Mouse (Mus musculus) lung, embryonic 15.5 days (tissue): ENCODE measurements at regions not wholly inside any gene's neighbourhood (a gene's known extent, or its start where the extent isn't known, plus 50 kb on each side); places are given as distances from the start of the nearest gene placed in this dataset.

Experiments used
- ATAC-seq: fragments of 200-750 bp; cut with Nextera tagmentation; 2 replicates; pipeline ENCODE4 v1.8.0; 2017; ENCODE audit warnings: moderate number of reproducible peaks, borderline replicate concordance; ENCODE audit not compliant: low FRiP score, low TSS enrichment; ENCODE audit errors: extremely low read depth
- H3K27ac ChIP-seq: fragments of 300-500 bp; sonication (generic); 2 replicates; pipeline ENCODE4 v1.5.1; 2015; ENCODE audit warnings: moderate library complexity, mild to moderate bottlenecking, inconsistent platforms
- H3K27me3 ChIP-seq: fragments of 300-500 bp; sonication (generic); 2 replicates; pipeline ENCODE4 v1.6.1; 2015; ENCODE audit warnings: inconsistent platforms
- H3K36me3 ChIP-seq: fragments of 300-500 bp; sonication (generic); 2 replicates; pipeline ENCODE4 v1.6.1; 2015; ENCODE audit warnings: inconsistent platforms
- H3K4me1 ChIP-seq: fragments of 300-500 bp; sonication (generic); 2 replicates; pipeline ENCODE4 v1.6.1; 2015; ENCODE audit warnings: inconsistent platforms
- H3K4me2 ChIP-seq: fragments of 300-500 bp; sonication (generic); 2 replicates; pipeline ENCODE4 v1.6.1; 2015; ENCODE audit warnings: inconsistent platforms, mild to moderate bottlenecking, moderate library complexity
- H3K4me3 ChIP-seq: fragments of 300-500 bp; sonication (generic); 2 replicates; pipeline ENCODE4 v1.5.1; 2015; ENCODE audit warnings: mild to moderate bottlenecking, inconsistent platforms
- H3K9ac ChIP-seq: fragments of 300-500 bp; sonication (generic); 2 replicates; pipeline ENCODE4 v1.6.1; 2015; ENCODE audit warnings: inconsistent platforms
- H3K9me3 ChIP-seq: fragments of 300-500 bp; sonication (generic); 2 replicates; pipeline ENCODE4 v1.6.1; 2016; ENCODE audit warnings: inconsistent platforms
- WGBS: fragments of 180-500 bp; shearing (Covaris S2); methylation state at CpG from one replicate; pipeline ENCODE4 v1.1.7; 2015; 5-methylcytosine and 5-hydroxymethylcytosine counted together

DNA sequence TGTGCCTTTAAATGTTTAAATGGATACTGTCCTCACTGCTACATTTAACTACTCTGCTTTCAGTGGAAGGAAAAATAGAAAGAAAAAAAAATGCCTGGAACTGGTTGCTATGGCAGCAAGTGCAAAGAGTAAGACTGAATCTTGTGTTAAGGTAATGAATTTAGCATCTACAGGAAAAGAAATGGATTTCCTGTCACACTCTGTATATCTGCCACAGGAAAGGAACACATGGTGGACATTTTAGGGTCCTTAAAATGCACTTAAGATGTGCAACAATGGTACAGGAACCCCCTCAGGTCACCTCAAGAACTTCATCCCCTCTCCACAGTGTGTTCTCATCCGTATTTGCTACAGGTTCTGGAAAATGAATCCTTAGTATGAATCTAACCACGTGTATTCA lies 248.4 kb downstream of the Rfpl4b start:
- Histone ChIP-seq H3K36me3 (no peaks in the 10 kb centered on the region), H3K4me2 (no peak overlapping the region), H3K4me3 (no peak overlapping the region), H3K27me3 (no peaks in the 10 kb centered on the region), H3K9ac (no peak overlapping the region), H3K4me1 (no peaks in the 10 kb centered on the region), H3K9me3 (no peaks in the 10 kb centered on the region), H3K27ac (no peak overlapping the region)
- no peak for ATAC-seq
- WGBS: 61% methylated on average over 2 of the region's 2 CpGs

GRCm38 (mm10) chr10:38567270-38567669 lies 254.3 kb downstream of the Rfpl4b start:
- no peak overlapping the region for H3K4me3 ChIP-seq
- no peaks in the 10 kb centered on the region for H3K36me3 ChIP-seq
- 88% methylated on average over 1 of the region's 1 CpGs for WGBS
- no peaks in the 10 kb centered on the region for H3K9me3 ChIP-seq
- no peak overlapping the region for H3K27ac ChIP-seq
- H3K27me3 ChIP-seq: no peaks in the 10 kb centered on the region
- no peak overlapping the region for H3K4me2 ChIP-seq
- no peak for ATAC-seq
- H3K9ac ChIP-seq: no peak overlapping the region
- no peaks in the 10 kb centered on the region for H3K4me1 ChIP-seq

- WGBS: 30% methylated on average over 1 of the region's 1 CpGs
- no peak for ATAC-seq
- Histone ChIP-seq H3K9me3 (no peaks in the 10 kb centered on the region), H3K27ac (no peak overlapping the region), H3K27me3 (no peaks in the 10 kb centered on the region), H3K4me3 (no peak overlapping the region), H3K4me1 (no peaks in the 10 kb centered on the region), H3K4me2 (no peak overlapping the region), H3K9ac (no peak overlapping the region), H3K36me3 (no peaks in the 10 kb centered on the region)
Observed at GRCm38 (mm10) chr10:38566361-38566760, 255.2 kb downstream of the Rfpl4b start.

DNA sequence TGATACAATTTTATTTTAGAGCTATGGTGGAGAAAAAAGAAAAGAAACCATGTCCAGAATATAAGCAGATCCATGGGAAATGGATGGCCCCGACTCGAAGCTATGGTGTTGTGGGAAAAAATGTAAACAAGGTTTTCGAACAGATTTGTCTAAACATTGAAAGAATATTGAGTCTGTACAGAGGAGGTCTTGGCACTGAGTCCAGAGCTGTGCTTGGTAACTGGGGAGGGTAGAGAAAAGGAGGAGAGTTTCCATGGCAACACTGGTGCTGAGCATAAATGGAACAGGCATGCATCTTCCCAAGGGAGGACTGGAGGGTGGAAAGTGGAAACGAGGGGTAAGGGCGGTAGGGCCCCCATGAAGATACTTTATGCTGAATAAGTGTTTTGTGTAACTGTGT lies 266.5 kb downstream of the Rfpl4b start:
- Histone ChIP-seq H3K27ac (no peak overlapping the region), H3K36me3 (no peaks in the 10 kb centered on the region), H3K4me1 (peaks cover 7% of the 10 kb centered on the region; the same call in 1 of the 2 replicates), H3K9me3 (no peaks in the 10 kb centered on the region), H3K9ac (no peak overlapping the region), H3K4me3 (no peak overlapping the region), H3K27me3 (no peaks in the 10 kb centered on the region), H3K4me2 (no peak overlapping the region)
- ATAC-seq: peak; percentile 90; the same call in 1 of the 2 replicates
- WGBS: 25% methylated on average over 5 of the region's 5 CpGs

GRCm38 (mm10) chr10:38553688-38554680 lies 267.6 kb downstream of the Rfpl4b start:
- Histone ChIP-seq H3K27ac (peak overlapping the region; percentile 47), H3K36me3 (no peaks in the 10 kb centered on the region), H3K9ac (0 out of 2 replicates have a peak overlapping the region, but pooled peaks have one; percentile 19), H3K4me2 (peak overlapping the region; percentile 56), H3K4me3 (peak overlapping the region; percentile 28), H3K9me3 (no peaks in the 10 kb centered on the region), H3K4me1 (peaks cover 7% of the 10 kb centered on the region; the same call in 1 of the 2 replicates), H3K27me3 (no peaks in the 10 kb centered on the region)
- 12% methylated on average over 18 of the region's 18 CpGs for WGBS
- ATAC-seq: peak; percentile 78; the same call in 1 of the 2 replicates

- no peaks in the 10 kb centered on the region for H3K36me3 ChIP-seq
- no peak for ATAC-seq
- H3K9me3 ChIP-seq: no peaks in the 10 kb centered on the region
- 0 out of 2 replicates have a peak overlapping the region, but pooled peaks have one; percentile 28 for H3K4me3 ChIP-seq
- H3K4me1 ChIP-seq: peaks cover 7% of the 10 kb centered on the region; the same call in 1 of the 2 replicates
- no peak overlapping the region for H3K9ac ChIP-seq
- no peaks in the 10 kb centered on the region for H3K27me3 ChIP-seq
- peak overlapping the region; percentile 56; the same call in 1 of the 2 replicates for H3K4me2 ChIP-seq
- H3K27ac ChIP-seq: peak overlapping the region; percentile 47; the same call in 1 of the 2 replicates
Observed at GRCm38 (mm10) chr10:38553326-38553687, 268.3 kb downstream of the Rfpl4b start.

DNA sequence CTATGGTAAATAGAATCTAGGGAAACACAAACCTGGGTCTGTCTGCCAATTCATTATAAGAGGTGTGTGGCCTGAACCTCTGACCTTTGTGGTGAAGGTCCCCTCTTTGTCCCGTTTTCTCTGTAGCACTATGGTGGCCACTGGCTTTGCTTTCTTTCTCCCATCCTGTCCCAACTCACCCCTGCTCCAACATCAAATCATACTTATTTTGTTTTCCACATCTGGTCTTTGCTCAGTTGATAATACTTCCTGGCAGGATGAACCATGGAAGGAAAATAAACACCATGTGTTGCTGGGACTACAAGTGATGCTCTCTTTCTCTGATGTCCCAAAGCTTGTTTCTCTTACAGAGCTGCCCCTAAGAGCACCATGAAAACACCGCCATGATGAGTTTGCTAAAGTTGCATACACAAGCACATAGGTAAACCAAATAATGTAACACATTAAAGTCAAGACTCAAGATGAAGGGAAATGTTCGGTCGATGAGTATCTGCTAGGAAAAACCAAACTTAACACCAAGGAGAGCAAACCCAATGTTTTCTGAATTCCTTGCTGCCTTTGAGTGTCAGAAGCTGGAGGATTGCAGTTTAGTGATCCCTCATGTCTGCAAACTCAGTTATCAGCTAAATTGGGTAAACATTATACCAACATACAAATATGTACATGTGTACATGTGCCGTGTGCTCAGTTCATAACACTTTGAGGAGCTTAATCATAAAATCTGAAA lies 269.1 kb downstream of the Rfpl4b start:
- WGBS: 75% methylated on average over 5 of the region's 5 CpGs
- H3K4me3 ChIP-seq: no peak overlapping the region
- no peak overlapping the region for H3K27ac ChIP-seq
- no peaks in the 10 kb centered on the region for H3K36me3 ChIP-seq
- H3K4me1 ChIP-seq: peaks cover 7% of the 10 kb centered on the region; the same call in 1 of the 2 replicates
- no peaks in the 10 kb centered on the region for H3K27me3 ChIP-seq
- no peak overlapping the region for H3K9ac ChIP-seq
- H3K4me2 ChIP-seq: no peak overlapping the region
- no peaks in the 10 kb centered on the region for H3K9me3 ChIP-seq
- ATAC-seq: no peak

- Histone ChIP-seq H3K4me2 (no peak overlapping the region), H3K9ac (no peak overlapping the region), H3K9me3 (no peaks in the 10 kb centered on the region), H3K4me1 (no peaks in the 10 kb centered on the region), H3K36me3 (no peaks in the 10 kb centered on the region), H3K4me3 (no peak overlapping the region), H3K27me3 (no peaks in the 10 kb centered on the region), H3K27ac (no peak overlapping the region)
- WGBS: 91% methylated on average over 4 of the region's 4 CpGs
- ATAC-seq: no peak
Observed at GRCm38 (mm10) chr10:38540031-38540430, 281.5 kb downstream of the Rfpl4b start.

DNA sequence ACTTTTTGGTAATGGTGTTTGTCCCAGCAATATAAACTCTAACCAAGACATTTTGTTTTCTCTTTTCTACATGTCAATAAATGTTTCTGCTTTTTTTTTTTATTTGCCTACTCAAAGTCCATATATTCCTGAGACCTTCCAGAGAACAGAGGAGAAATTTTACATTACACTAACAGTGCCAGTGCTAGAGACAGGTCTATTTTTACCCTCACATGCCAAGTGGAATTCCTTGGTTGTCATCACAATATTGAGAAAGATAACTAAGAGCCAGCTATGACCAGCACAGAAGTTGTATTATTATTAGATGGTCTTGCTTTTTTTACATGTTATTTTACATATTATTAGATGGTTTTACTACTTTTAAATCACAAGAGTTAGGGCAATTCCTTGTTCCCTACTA lies 282.8 kb downstream of the Rfpl4b start:
- no peak overlapping the region for H3K27ac ChIP-seq
- H3K27me3 ChIP-seq: no peaks in the 10 kb centered on the region
- H3K9me3 ChIP-seq: no peaks in the 10 kb centered on the region
- H3K4me1 ChIP-seq: no peaks in the 10 kb centered on the region
- no peak overlapping the region for H3K4me2 ChIP-seq
- H3K9ac ChIP-seq: no peak overlapping the region
- no peaks in the 10 kb centered on the region for H3K36me3 ChIP-seq
- no peak overlapping the region for H3K4me3 ChIP-seq
- no peak for ATAC-seq

GRCm38 (mm10) chr10:38516636-38517035 lies 304.9 kb downstream of the Rfpl4b start:
- Histone ChIP-seq H3K4me3 (no peak overlapping the region), H3K9ac (no peak overlapping the region), H3K36me3 (no peaks in the 10 kb centered on the region), H3K9me3 (no peaks in the 10 kb centered on the region), H3K4me1 (no peaks in the 10 kb centered on the region), H3K27ac (no peak overlapping the region), H3K27me3 (no peaks in the 10 kb centered on the region), H3K4me2 (no peak overlapping the region)
- 47% methylated on average over 2 of the region's 2 CpGs for WGBS
- ATAC-seq: no peak
